Mouse (Mus musculus): ENCODE measurements at regions not wholly inside any gene's neighbourhood (a gene's known extent, or its start where the extent isn't known, plus 50 kb on each side); places are given as distances from the start of the nearest gene placed in this dataset.

GRCm38 (mm10) chr2:160583506-160583905, 62.2 kb upstream of the Top1 start:
- no peak for DNase-seq (ENCODE audit: low spot score in 2 of 2)

GRCm38 (mm10) chr2:160584568-160584967, 61.1 kb upstream of the Top1 start:
- no peak for DNase-seq (ENCODE audit: low spot score in 2 of 2)

GRCm38 (mm10) chr2:160587015-160587835, 58.5 kb upstream of the Top1 start:
- DNase-seq (ENCODE audit: low spot score in 2 of 2): no peak

GRCm38 (mm10) chr2:160588401-160588800, 57.3 kb upstream of the Top1 start:
- DNase-seq (ENCODE audit: low spot score in 2 of 2): no peak

GRCm38 (mm10) chr2:160590209-160590910, 55.3 kb upstream of the Top1 start:
- DNase-seq (ENCODE audit: low spot score in 2 of 2): no peak

GRCm38 (mm10) chr2:160591446-160592180, 54.1 kb upstream of the Top1 start:
- DNase-seq (ENCODE audit: low spot score in 2 of 2): no peak

- peak; percentile 31 to 60 for DNase-seq (ENCODE audit: low spot score in 2 of 2)
Observed at GRCm38 (mm10) chr2:160593035-160593434, 52.7 kb upstream of the Top1 start.

All from heart, adult 9 months (tissue).